Mouse (Mus musculus): Measurements from ENCODE around the gene Lsm10. TPM values are rescaled to one million over a fixed set of nuclear protein-coding genes. Genes with fewer than 3 reads are reported as not detected.

Gene Lsm10
- total RNA-seq, 4 experiments from 2014 or later = 14.3 to 17.5 (median 16.1) TPM

GRCm38 (mm10) chr4:126118651-126119050 lies 22.2 kb downstream of the Lsm10 start:
- DNase-seq (ENCODE audit: low spot score in 2 of 2) = peak; percentile 76 to 85

GRCm38 (mm10) chr4:126119051-126119450 lies 22.6 kb downstream of the Lsm10 start:
- DNase-seq (ENCODE audit: low spot score in 2 of 2) = no peak

GRCm38 (mm10) chr4:126120052-126120451 lies 23.6 kb downstream of the Lsm10 start:
- no peak for DNase-seq (ENCODE audit: low spot score in 2 of 2)

GRCm38 (mm10) chr4:126120506-126120905 lies 24.1 kb downstream of the Lsm10 start:
- DNase-seq (ENCODE audit: low spot score in 2 of 2) = no peak

GRCm38 (mm10) chr4:126123309-126124040 lies 27.1 kb downstream of the Lsm10 start:
- DNase-seq (ENCODE audit: low spot score in 2 of 2) = no peak

- DNase-seq (ENCODE audit: low spot score in 2 of 2) = no peak
Observed at GRCm38 (mm10) chr4:126130502-126130901, 34.1 kb downstream of the Lsm10 start.

- peak; percentile 68 to 76 for DNase-seq (ENCODE audit: low spot score in 2 of 2)
Observed at GRCm38 (mm10) chr4:126131290-126132121, 35.1 kb downstream of the Lsm10 start.

GRCm38 (mm10) chr4:126132636-126133264 lies 36.3 kb downstream of the Lsm10 start:
- DNase-seq (ENCODE audit: low spot score in 2 of 2) = no peak

GRCm38 (mm10) chr4:126134236-126134635 lies 37.8 kb downstream of the Lsm10 start:
- no peak for DNase-seq (ENCODE audit: low spot score in 2 of 2)

- no peak for DNase-seq (ENCODE audit: low spot score in 2 of 2)
Observed at GRCm38 (mm10) chr4:126134639-126135038, 38.2 kb downstream of the Lsm10 start.

GRCm38 (mm10) chr4:126137773-126138172 lies 41.4 kb downstream of the Lsm10 start:
- no peak for DNase-seq (ENCODE audit: low spot score in 2 of 2)

GRCm38 (mm10) chr4:126141021-126141420 lies 44.6 kb downstream of the Lsm10 start:
- no peak for DNase-seq (ENCODE audit: low spot score in 2 of 2)

- no peak for DNase-seq (ENCODE audit: low spot score in 2 of 2)
Observed at GRCm38 (mm10) chr4:126145396-126145795, 49.0 kb downstream of the Lsm10 start.

GRCm38 (mm10) chr4:126146974-126147532 lies 50.6 kb downstream of the Lsm10 start:
- DNase-seq (ENCODE audit: low spot score in 2 of 2) = no peak

GRCm38 (mm10) chr4:126147533-126148160 lies 51.2 kb downstream of the Lsm10 start, which contains the start of gene Eva1b:
Gene Eva1b (plus strand): TSS chr4:126147744.
- DNase-seq (ENCODE audit: low spot score in 2 of 2) = no peak

Other genes starting within 250 kb of the Lsm10 start
- 10 to 100 TPM in 2 of 4 experiments, 1 to 10 TPM in 2; 6.2 to 42.2 (median 23.2) TPM for gene Csf3r, start 72.1 kb upstream of the Lsm10 start, total RNA-seq (2022)
- gene Mrps15, start 49.7 kb upstream of the Lsm10 start, total RNA-seq (2022) = 10 to 100 TPM; 42.2 to 55.3 (median 46.5) TPM
- 10 to 100 TPM; 45.2 to 63.6 (median 50.8) TPM for gene Oscp1, start 38.1 kb upstream of the Lsm10 start, total RNA-seq (2022)
- 10 to 100 TPM; 25.4 to 36.5 (median 31.1) TPM for gene Stk40, start 7.3 kb downstream of the Lsm10 start, total RNA-seq (2022)
- gene Eva1b, start 51.1 kb downstream of the Lsm10 start, total RNA-seq (2022) = 1 to 10 TPM; 2.5 to 4.8 (median 3.3) TPM
- gene Sh3d21, start 66.9 kb downstream of the Lsm10 start, total RNA-seq (2022) = 1 to 10 TPM in 3 of 4 experiments, under 1 TPM in 1; 0.68 to 1.3 (median 1.1) TPM
- 100 to 1,000 TPM; 151 to 172 (median 170) TPM for gene Thrap3, start 106.1 kb downstream of the Lsm10 start, total RNA-seq (2022)
- 100 to 1,000 TPM; 240 to 257 (median 248) TPM for gene Map7d1, start 159.7 kb downstream of the Lsm10 start, total RNA-seq (2022)
- gene Trappc3, start 165.7 kb downstream of the Lsm10 start, total RNA-seq (2022) = 10 to 100 TPM; 79.9 to 89.9 (median 85.1) TPM
- gene Col8a2, start 190.2 kb downstream of the Lsm10 start, total RNA-seq (2022) = 1 to 10 TPM; 1.7 to 2.3 (median 2.0) TPM
- 10 to 100 TPM; 29.3 to 31.6 (median 29.7) TPM for gene Adprhl2, start 225.1 kb downstream of the Lsm10 start, total RNA-seq (2022)
- 1 to 10 TPM; 1.3 to 2.6 (median 1.4) TPM for gene Tekt2, start 229.1 kb downstream of the Lsm10 start, total RNA-seq (2022)

Data from layer of hippocampus, adult 8-10 months (tissue).